Mouse (Mus musculus): Measurements from ENCODE around the gene Gm6034.
"Not testable (repeated sequence)": the region's sequence is repeated elsewhere in the genome, so short reads cannot be mapped to it uniquely, and the experiment has no call there.

The Gm6034 gene

DNA sequence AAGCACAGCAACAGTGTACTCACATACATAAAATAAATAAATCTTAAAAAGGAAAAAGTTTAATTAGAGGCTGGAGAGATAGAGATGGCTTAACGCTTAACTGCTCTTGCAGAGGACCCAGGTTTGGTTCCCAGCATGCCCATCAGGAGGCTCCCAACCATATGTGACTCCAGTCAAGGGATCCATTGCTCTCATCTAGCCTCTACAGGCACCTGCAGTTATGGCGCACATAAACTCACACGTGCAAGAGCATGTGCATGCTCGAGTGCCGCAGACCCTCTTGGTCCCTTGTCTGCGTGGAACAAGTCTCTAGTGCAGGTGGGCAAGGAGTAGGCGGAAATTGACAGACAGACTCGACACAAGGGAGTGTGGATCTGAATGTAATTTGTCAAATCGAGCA is 20.7 kb upstream of the Gm6034 start:
- no peak for DNase-seq (ENCODE audit: inconsistent age in 2 of 2, low spot score in 1 of 2)

DNA sequence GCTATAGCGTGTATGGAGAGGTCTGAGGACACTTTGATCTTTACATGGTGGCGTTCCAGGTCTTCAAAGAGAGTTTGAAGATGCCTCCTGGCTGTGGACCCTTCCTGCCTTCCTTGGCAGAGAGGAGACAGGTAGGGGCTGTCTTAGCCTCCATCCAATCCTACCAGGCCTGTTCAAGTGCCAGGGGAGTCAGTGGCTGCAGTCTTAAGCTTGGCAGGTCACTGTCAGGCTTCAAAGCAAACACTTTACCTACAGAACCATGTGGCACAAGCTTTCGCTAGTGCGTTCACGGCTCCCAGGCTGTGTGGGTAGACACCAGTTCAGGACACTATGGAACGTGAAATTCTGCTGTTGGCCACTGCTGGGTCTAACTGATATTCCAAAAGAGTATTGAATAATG is 19.8 kb upstream of the Gm6034 start:
- DNase-seq (ENCODE audit: inconsistent age in 2 of 2, low spot score in 1 of 2): no peak

DNA sequence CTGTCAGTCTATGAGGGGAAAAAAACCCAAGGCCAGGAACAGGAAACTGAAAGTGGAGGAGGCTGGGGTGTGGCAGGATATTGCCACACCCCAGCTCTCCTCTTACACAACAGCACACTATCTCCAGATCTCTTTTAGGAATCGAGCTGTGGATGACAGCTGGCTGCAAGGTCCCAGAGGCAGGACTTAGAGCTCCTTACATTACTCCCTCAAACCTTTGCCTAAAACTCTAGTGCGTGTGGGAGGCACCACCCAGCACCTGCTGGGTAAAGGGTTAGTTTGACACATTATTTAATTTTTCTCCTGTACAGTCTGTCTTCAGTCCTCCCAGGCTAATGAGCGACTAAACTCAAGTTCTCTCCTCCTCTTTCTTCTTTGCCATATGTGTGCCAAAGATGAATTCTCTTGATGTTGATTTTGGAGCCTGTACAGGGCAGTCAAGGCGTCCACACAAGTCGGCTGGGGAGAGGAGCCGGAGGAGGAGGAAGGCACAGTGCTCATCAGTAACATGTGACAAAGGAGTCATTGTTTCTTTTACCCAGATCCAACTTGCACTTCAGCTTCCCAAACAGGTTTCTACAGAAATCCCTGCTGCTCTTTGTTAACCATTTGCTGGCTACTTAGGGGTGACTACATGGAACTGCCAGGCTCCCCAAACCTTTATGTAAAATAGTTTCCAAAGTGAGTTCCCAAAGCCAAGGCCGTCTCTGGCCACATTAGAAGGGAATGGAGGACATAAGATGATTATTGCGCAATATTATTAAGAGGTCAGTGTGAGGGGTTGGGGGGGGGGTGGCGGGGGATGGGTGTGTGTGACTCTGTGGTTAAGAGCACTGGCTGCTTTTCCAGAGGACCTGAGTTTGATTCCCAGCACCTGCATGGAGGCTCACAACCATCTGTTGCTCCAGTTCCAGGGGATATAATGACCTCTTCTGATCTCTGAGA is 18.8 kb upstream of the Gm6034 start:
- DNase-seq (ENCODE audit: inconsistent age in 2 of 2, low spot score in 1 of 2): peak; percentile 50 to 82

DNA sequence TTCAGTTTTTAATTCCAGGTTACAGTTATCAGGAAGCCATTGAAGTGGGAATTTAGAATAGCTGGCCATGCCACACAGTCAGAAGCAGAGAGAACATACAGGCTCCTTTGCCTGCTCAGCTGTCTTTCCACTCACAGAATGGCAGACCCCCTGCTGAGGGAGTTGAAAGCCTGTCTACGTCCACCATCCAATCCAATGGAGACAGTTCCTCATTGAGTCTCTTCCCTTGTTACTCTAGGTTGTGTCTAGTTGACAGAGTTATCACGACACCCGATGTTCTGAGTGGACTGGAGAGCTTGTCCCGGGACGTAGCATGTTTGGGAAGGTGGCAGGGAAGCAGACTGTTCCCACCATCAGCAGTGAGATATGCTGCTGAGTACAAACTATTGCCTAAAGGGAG is 17.6 kb upstream of the Gm6034 start:
- no peak for DNase-seq (ENCODE audit: inconsistent age in 2 of 2, low spot score in 1 of 2)

DNA sequence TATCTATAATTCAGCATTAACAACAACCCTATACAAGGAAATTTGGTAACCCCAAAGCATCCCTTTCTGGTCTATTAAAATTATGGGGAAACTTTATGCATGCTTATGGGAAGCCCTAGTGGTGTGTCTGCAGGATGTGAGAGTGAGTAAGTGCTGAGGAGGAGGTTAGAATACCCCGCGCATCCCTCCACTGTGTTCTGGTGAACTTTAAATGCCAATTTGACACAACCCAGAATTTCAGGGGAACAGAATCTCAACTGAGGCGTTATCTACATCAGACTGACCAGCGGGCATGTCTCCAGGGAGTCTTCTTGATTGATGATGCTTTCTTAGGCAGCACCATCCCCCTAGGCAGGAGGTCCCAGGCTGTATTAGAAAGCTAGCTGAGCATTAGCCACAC is 16.9 kb upstream of the Gm6034 start:
- DNase-seq (ENCODE audit: inconsistent age in 2 of 2, low spot score in 1 of 2): no peak

DNA sequence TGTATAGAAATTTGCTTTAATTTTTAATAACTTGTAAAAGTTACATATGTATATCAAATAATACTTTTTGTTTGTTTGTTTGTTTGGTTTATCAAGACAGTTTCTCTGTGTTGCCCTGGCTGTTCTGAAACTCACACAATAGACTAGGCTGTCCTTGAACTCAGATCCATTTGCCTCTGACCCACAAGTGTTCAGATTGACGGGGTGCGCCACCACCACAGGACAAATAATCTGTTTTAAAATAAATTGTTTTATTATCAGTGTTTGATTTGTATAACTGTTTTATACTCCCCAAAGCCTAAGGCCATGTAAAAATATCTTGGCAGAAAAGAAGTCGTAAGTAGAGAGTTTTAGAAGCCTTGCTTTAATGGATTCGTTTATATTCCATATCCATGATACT is 15.1 kb upstream of the Gm6034 start:
- DNase-seq (ENCODE audit: inconsistent age in 2 of 2, low spot score in 1 of 2): no peak

DNA sequence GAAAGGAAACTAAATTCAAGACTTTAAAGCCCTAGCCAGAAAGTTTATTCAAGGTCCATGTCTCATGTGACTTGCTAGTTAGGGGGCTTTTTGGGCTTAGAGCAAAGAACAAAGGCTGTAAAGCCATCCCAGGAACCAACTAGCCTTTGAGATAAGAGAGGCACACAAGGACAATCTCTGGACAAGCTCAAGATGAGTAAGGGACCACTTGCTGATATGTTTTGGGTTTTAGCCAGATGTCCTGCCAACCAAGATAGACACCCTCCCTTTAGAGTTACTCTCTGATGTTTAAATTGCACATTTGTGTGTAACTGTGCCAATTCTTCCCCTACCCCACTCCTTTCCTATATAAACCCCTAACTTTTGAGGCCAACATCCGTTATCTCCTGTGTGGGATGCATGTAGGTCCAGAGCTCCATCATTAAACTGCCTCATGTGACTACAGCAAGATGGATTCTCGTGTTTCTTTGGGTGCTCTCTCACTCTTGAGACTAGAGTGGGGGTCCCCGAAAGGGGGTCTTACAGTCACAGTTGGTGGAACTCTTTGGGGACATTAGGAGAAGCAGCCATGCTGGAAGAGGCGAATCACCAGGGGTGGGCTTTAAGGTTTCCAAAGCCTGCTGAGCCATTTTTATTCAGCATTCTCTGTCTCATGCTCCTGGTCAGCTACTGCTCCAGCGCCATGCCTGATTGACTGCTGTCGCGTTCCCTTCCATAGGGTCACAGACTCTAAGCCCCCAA is 13.7 kb upstream of the Gm6034 start:
- no peak for DNase-seq (ENCODE audit: inconsistent age in 2 of 2, low spot score in 1 of 2)

DNA sequence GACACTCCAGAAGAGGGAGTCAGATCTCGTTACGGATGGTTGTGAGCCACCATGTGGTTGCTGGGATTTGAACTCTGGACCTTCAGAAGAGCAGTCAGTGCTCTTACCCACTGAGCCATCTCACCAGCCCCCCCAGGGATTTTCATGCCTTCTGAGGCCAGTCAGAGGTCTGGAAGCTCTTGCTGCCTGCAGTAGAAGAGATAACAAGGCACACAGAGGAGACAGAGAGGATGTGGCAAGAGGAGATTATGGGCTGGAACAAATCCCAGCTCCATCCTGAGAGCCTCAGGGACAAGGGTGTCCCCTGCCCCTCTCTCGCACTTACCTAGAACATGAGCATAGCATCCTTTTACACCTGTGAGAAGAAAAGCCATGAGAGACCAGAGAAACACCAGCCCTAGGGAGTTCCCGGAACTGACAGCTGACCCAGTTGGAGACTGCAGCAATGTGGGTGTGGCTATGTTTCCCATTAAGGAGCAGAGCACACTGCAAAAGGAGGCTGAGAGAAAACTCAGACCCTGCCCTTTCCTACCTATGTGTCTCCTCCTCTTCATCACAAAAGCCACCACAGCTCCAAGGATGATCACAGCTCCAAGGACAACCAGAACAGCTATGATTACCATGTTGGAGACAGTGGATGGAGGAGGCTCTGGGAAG is 12.6 kb upstream of the Gm6034 start:
- peak in 1 of 2 experiments; percentile 48 for DNase-seq (ENCODE audit: inconsistent age in 2 of 2, low spot score in 1 of 2)

DNA sequence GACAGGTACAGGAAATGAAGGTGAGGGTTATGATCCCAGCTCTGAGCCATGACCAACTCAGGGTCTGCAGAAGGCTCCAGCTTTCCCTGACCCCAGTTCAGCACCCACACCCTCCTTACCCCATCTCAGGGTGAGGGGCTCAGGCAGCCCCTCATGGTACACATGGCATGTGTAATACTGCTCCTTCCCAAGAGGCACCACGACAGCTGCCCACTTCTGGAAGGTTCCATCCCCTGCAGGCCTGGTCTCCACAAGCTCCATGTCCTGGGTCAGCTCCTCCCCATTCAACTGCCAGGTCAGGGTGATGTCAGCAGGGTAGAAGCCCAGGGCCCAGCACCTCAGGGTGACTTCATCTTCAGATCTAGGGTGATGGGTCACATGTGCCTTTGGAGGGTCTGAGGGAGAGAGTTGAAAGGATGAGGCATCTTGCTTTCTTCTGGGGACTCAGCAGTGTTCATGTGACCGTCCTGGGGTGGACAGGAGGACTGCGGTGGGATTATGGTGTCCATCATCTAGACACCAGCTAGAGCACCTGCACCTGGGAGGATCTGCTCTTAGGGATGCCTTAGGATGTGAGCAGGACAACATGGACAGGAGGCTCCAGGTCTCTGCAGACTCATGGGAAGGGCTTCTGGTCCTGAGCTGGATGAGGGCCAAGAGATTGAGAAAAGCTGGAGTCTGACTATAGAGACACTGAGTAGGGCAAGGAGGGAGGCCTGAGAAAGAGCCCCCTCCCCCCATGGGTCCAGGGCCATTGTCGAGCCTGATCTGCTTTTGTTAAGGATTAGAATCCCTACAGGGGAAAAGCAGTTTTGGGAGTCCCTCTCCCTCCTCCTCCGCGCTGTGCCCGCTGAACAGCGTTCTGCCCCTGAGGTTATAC is 11.8 kb upstream of the Gm6034 start:
- peak; percentile 38 to 43 for DNase-seq (ENCODE audit: inconsistent age in 2 of 2, low spot score in 1 of 2)

DNA sequence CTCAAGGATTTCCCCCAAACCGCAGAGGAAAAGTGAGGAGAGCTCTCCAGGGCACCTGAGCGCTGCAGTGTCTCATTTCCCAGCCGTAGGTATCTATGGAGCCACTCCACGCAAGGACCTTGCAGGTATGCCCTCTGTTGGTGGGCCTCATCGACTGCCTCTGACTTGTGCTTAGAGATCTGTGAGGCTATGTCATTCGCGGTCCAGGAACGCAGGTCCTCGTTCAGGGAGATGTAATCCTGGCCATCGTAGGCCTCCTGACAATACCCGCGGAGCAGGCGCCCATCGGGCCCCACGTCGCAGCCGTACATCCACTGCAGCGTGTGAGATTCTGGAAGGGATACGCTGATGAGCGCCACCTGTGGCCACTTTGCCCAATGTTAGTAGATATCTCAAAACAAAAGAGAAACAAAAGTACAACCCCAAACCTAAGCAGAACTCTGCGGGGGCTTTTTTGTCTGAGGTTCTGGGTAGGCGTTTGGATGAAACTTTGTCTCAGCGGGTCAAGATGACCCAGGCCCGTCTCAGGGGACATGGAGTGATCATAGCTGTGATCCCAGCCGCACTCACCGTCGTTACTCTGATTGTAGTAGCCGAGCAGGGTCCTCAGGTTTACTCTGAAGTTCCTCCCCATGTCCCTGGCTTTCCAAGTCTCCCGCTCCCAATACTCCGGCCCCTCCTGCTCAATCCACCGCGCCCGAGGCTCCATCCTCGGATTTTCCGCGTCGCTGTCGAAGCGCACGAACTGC is 11.0 kb upstream of the Gm6034 start:
- DNase-seq (ENCODE audit: inconsistent age in 2 of 2, low spot score in 1 of 2): peak; percentile 66 to 91

DNA sequence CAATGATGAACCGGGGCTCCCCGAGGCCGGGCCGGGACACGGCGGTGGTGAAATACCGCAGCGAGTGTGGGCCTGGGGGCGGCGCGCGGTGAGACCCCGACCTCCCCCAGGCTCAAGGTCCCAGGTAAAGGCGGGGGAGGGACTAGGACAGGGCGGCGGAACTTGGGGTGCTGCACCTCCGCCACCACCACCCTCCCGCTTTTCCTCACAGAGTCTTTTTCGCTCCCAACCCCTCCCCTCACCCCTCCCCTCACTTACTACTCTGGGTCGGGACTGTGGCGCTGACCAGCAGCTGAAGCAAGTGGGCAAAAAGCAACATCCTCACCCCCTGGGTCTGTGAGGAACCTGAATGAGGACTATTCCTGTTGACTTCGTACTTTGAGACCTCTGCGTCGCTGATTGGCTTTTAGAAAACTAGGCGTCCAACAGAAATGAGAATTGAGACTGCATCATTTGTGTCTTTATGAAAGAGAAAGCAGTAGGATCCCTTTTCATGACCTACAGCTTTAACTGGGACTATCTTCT is 10.3 kb upstream of the Gm6034 start, which contains the start of gene H2-T23:
Gene H2-T23, minus strand, starts transcription at position 505 of the 525 bp plus-strand sequence.
- DNase-seq (ENCODE audit: inconsistent age in 2 of 2, low spot score in 1 of 2): peak; percentile 71 to 92

DNA sequence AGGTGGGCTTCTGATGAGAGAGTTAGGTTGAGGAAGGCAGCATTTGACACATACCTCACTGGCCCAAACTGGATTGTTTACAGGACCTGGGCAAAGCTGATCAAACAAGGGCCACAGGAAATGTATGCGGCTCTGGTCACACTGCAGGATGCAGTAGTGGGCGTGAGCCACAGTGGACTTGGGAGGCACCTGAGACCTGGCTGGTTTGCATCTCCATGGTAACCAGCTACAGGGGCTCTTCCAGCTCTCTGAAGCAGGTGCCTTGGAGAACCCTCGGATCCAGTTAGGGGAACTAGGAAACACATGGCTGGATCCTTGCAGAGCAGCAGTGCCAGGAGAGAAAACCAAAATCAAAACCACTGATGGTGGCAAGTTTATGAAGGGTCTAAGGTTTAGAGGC is 8.2 kb upstream of the Gm6034 start:
- not testable (repeated sequence) for DNase-seq (ENCODE audit: inconsistent age in 2 of 2, low spot score in 1 of 2)

DNA sequence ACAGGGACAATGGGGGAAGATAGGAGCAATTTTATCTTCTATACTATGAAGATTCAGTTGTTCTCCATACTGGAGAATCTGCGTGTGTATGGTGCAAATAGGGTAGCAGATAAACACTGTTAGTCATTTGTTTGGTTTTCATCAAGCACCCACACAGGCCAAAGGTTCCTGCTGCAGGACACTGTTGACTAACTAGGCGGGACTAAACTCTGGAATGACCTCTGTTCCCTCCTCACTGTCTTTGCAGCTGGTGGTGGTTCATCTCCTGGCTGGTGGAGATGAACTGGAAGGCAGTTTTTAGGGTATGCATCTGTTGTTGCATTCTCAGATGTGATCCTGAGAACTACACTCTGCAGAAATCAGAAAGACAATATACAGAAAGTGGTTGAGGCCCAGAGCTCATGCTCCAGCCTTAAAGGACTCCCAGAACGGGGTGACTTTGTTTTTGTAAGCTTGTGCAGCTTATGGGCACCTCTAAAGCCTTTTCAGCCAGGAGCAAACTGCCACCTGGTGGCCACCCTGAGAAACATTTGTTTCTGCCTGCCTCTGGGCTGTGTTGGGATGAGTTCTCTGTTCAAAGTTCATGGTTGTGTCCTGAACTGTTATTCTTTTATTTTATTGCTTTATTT is 7.6 kb upstream of the Gm6034 start:
- peak; percentile 71 to 86 for DNase-seq (ENCODE audit: inconsistent age in 2 of 2, low spot score in 1 of 2)

DNA sequence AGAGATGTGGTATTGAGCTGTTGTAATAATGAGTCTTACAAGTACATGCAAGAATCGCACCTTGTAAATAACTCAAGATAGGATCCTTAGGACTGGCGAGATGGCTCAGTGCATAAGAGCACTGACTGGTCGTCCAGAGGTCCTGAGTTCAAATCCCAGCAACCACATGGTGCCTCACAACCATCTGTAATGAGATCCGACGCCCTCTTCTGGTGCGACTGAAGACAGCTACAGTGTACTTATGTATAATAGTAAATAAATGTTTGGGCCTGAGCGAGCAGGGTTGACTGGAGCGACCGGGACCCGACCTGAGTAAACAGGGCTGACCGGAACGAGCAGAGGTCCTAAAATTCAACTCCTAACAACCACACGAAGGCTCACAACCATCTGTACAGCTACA is 6.6 kb upstream of the Gm6034 start:
- not testable (repeated sequence) for DNase-seq (ENCODE audit: inconsistent age in 2 of 2, low spot score in 1 of 2)

DNA sequence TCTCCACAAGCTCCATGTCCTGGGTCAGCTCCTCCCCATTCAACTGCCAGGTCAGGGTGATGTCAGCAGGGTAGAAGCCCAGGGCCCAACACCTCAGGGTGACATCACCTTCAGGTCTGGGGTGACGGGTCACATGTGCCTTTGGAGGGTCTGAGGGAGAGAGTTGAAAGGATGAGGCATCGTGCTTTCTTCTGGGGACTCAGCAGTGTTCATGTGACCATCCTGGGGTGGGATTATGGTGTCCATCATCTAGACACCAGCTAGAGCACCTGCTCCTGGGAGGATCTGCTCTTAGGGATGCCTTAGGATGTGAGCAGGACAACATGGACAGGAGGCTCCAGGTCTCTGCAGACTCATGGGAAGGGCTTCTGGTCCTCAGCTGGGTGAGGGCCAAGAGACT is 2.2 kb upstream of the Gm6034 start:
- DNase-seq (ENCODE audit: inconsistent age in 2 of 2, low spot score in 1 of 2): not testable (repeated sequence)

DNA sequence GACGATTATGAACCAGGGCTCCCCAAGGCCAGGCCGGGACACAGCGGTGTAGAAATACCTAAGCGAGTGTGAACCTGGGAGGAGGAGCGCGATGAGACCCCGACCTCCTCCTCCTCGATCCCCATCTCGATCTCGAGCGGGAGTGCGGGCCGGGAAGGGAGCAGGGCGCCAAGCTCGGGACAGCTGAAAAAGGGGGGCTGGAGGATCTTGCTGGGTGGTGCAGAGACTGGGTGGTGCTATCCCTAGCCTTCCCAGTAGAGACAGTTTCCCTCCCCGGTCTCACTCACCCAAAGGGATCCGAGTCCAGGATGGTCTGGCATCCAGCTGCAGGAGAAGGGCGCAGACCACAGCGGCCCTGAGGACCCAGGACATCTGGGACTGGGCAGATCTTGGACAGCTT is 706 bp upstream of the Gm6034 start:
- DNase-seq (ENCODE audit: inconsistent age in 2 of 2, low spot score in 1 of 2): peak; percentile 48 to 78

DNA sequence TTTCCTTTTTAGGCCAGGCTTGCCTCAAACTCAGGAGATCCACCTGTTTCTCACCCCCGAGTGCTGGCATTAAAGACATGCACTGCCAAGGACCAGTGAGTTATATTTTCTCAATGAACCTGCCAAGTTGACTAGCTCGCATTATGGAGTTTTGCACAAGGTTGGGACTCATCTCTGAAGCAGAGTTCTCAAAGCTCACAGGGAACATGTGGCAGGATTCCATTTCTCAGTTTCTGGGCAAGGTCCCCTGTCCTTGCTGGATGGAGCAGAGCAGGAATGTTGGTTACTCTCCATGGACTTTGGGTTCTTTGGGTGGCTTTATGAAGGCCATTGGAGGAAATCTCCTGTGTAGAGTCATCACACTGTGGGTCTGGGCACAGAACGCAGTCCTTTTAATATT is 525 bp downstream of the Gm6034 start:
- no peak for DNase-seq (ENCODE audit: inconsistent age in 2 of 2, low spot score in 1 of 2)

DNA sequence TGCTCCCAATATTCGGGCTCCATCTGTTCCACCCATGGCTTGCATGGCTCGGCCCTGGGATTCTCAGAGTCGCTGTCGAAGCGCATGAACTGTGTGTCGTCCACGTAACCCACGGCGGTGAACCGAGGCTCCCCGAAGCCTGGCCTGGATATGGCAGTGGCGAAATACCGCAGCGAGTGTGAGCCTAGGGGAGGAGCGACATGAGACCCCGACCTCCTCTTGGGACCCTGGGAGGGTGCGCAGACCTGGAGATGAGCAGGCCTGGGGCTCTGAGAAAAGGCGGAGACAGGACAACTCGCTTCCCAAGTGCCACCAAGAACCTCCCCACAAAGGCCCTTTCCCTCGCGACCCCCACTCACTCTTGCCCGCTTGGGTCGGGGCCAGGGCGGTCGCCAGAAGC is 15.2 kb downstream of the Gm6034 start:
- DNase-seq (ENCODE audit: inconsistent age in 2 of 2, low spot score in 1 of 2): peak in 1 of 2 experiments; percentile 1

DNA sequence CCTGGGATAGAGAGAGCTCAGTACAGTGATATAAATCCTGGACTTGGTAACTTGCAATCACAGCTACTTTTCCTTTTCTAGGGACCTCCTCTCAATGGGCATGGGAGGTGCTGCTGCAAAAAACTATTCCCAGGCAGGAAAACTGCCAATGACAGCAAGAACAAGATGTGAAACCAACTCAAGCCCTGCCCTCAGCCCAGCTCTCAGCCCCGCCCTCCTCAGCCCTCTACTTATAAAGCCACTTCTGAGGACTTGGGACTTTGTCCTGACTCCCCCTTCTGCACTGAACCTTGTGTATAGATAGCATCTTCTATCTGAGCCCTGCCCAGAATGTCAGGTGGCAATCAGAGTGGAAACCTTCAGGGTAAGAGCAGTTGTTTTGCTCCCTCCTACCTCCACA is 15.6 kb downstream of the Gm6034 start, which contains the start of gene Gm11127:
Gene Gm11127, minus strand, starts transcription at position 10 of the 400 bp plus-strand sequence.
- DNase-seq (ENCODE audit: inconsistent age in 2 of 2, low spot score in 1 of 2): not testable (repeated sequence)

Data from adrenal gland, adult (tissue).